Mouse (Mus musculus): ENCODE results near the gene Qrich2.
A peak's percentile ranks its signal among the peaks of the same experiment; 100 is the strongest.
"Not testable (repeated sequence)": the region's sequence is repeated elsewhere in the genome, so short reads cannot be mapped to it uniquely, and the experiment has no call there.

The Qrich2 gene

GRCm38 (mm10) chr11:116489771-116490231 lies 23.8 kb upstream of the Qrich2 start:
- DNase-seq (ENCODE audit: low spot score): peak; percentile 26

GRCm38 (mm10) chr11:116488693-116489375 lies 22.8 kb upstream of the Qrich2 start:
- DNase-seq (ENCODE audit: low spot score): peak; percentile 36

- no peak for DNase-seq (ENCODE audit: low spot score)
These were observed 22.2 kb upstream of the Qrich2 start for GRCm38 (mm10) chr11:116488207-116488606.

GRCm38 (mm10) chr11:116484261-116484660 lies 18.2 kb upstream of the Qrich2 start:
- no peak for DNase-seq (ENCODE audit: low spot score)

- DNase-seq (ENCODE audit: low spot score): no peak
These were observed 15.7 kb upstream of the Qrich2 start for GRCm38 (mm10) chr11:116481776-116482175.

GRCm38 (mm10) chr11:116480975-116481374 lies 14.9 kb upstream of the Qrich2 start:
- DNase-seq (ENCODE audit: low spot score): no peak

- DNase-seq (ENCODE audit: low spot score): no peak
These were observed 13.8 kb upstream of the Qrich2 start for GRCm38 (mm10) chr11:116479832-116480231.

GRCm38 (mm10) chr11:116478978-116479377 lies 12.9 kb upstream of the Qrich2 start:
- DNase-seq (ENCODE audit: low spot score): no peak

GRCm38 (mm10) chr11:116477160-116477759 lies 11.2 kb upstream of the Qrich2 start:
- DNase-seq (ENCODE audit: low spot score): no peak

- no peak for DNase-seq (ENCODE audit: low spot score)
These were observed 10.7 kb upstream of the Qrich2 start for GRCm38 (mm10) chr11:116476696-116477095.

GRCm38 (mm10) chr11:116476041-116476440 lies 10.0 kb upstream of the Qrich2 start:
- DNase-seq (ENCODE audit: low spot score): no peak

- no peak for DNase-seq (ENCODE audit: low spot score)
These were observed 6.2 kb upstream of the Qrich2 start for GRCm38 (mm10) chr11:116472275-116472674.

GRCm38 (mm10) chr11:116470896-116471295 lies 4.9 kb upstream of the Qrich2 start:
- no peak for DNase-seq (ENCODE audit: low spot score)

GRCm38 (mm10) chr11:116470249-116470648 lies 4.2 kb upstream of the Qrich2 start:
- DNase-seq (ENCODE audit: low spot score): no peak

- DNase-seq (ENCODE audit: low spot score): not testable (repeated sequence)
These were observed 2.3 kb upstream of the Qrich2 start for GRCm38 (mm10) chr11:116468338-116468737.

- peak; percentile 75 for DNase-seq (ENCODE audit: low spot score)
These were observed 2.2 kb downstream of the Qrich2 start for GRCm38 (mm10) chr11:116463833-116464232.

GRCm38 (mm10) chr11:116463338-116463737 lies 2.7 kb downstream of the Qrich2 start:
- DNase-seq (ENCODE audit: low spot score): no peak

- no peak for DNase-seq (ENCODE audit: low spot score)
These were observed 6.3 kb downstream of the Qrich2 start for GRCm38 (mm10) chr11:116459786-116460185.

GRCm38 (mm10) chr11:116456234-116456633 lies 9.8 kb downstream of the Qrich2 start:
- no peak for DNase-seq (ENCODE audit: low spot score)

GRCm38 (mm10) chr11:116453889-116454288 lies 12.2 kb downstream of the Qrich2 start:
- no peak for DNase-seq (ENCODE audit: low spot score)

GRCm38 (mm10) chr11:116449341-116449740 lies 16.7 kb downstream of the Qrich2 start:
- no peak for DNase-seq (ENCODE audit: low spot score)

GRCm38 (mm10) chr11:116447822-116448221 lies 18.2 kb downstream of the Qrich2 start:
- no peak for DNase-seq (ENCODE audit: low spot score)

- DNase-seq (ENCODE audit: low spot score): no peak
These were observed 19.6 kb downstream of the Qrich2 start for GRCm38 (mm10) chr11:116446308-116446887.

All from c-Kit-positive CD71-positive TER-119-positive erythroid progenitor cells, embryonic 14.5 days (primary cell).